Mouse (Mus musculus) c-Kit-positive CD71-negative TER-119-negative erythroid progenitor cells, embryonic 14.5 days (primary cell): ENCODE data around the gene Fam122b.
"Not testable (repeated sequence)": the region's sequence is repeated elsewhere in the genome, so short reads cannot be mapped to it uniquely, and the experiment has no call there.

Experiments used
- DNase-seq: peaks from one replicate; pipeline ENCODE4 v3.0.0-alpha.2; 2013; ENCODE audit warnings: low read depth

Fam122b gene

GRCm38 (mm10) chrX:53269289-53270062 lies at the start of gene Fam122b:
Gene Fam122b, minus strand, starts transcription at chrX:53269805.
- peak; percentile 83 for DNase-seq

GRCm38 (mm10) chrX:53287924-53288323 lies 18.3 kb upstream of the Fam122b start:
- DNase-seq = no peak

- DNase-seq = no peak
Measured at GRCm38 (mm10) chrX:53273124-53273523, 3.5 kb upstream of the Fam122b start, which contains the start of gene Fam122c. Gene Fam122c, plus strand, starts transcription at chrX:53273424.

- DNase-seq = not testable (repeated sequence)
Measured at GRCm38 (mm10) chrX:53271628-53272027, 2.0 kb upstream of the Fam122b start.

GRCm38 (mm10) chrX:53270063-53270432 lies 443 bp upstream of the Fam122b start:
- no peak for DNase-seq

- DNase-seq = no peak
Measured at GRCm38 (mm10) chrX:53268856-53269255, 749 bp downstream of the Fam122b start.

- DNase-seq = no peak
Measured at GRCm38 (mm10) chrX:53266186-53266585, 3.4 kb downstream of the Fam122b start.

- DNase-seq = no peak
Measured at GRCm38 (mm10) chrX:53255195-53255594, 14.4 kb downstream of the Fam122b start.

GRCm38 (mm10) chrX:53240011-53240410 lies 29.6 kb downstream of the Fam122b start, which contains the start of gene Plac1:
Gene Plac1, minus strand, starts transcription at chrX:53240111.
- DNase-seq = no peak

GRCm38 (mm10) chrX:53237971-53238370 lies 31.6 kb downstream of the Fam122b start:
- DNase-seq = no peak

- DNase-seq = no peak
Measured at GRCm38 (mm10) chrX:53236404-53236803, 33.2 kb downstream of the Fam122b start.

- no peak for DNase-seq
Measured at GRCm38 (mm10) chrX:53233689-53234088, 35.9 kb downstream of the Fam122b start.

- no peak for DNase-seq
Measured at GRCm38 (mm10) chrX:53231965-53232364, 37.6 kb downstream of the Fam122b start.

GRCm38 (mm10) chrX:53224353-53224944 lies 45.2 kb downstream of the Fam122b start:
- DNase-seq = no peak

GRCm38 (mm10) chrX:53220855-53221254 lies 48.8 kb downstream of the Fam122b start:
- no peak for DNase-seq

- no peak for DNase-seq
Measured at GRCm38 (mm10) chrX:53214557-53215229, 54.9 kb downstream of the Fam122b start.

- DNase-seq = no peak
Measured at GRCm38 (mm10) chrX:53213838-53214237, 55.8 kb downstream of the Fam122b start.

- DNase-seq = no peak
Measured at GRCm38 (mm10) chrX:53212485-53212884, 57.1 kb downstream of the Fam122b start.

GRCm38 (mm10) chrX:53211756-53212483 lies 57.7 kb downstream of the Fam122b start:
- DNase-seq = no peak

GRCm38 (mm10) chrX:53209431-53209830 lies 60.2 kb downstream of the Fam122b start:
- no peak for DNase-seq

GRCm38 (mm10) chrX:53204690-53205311 lies 64.8 kb downstream of the Fam122b start:
- no peak for DNase-seq

GRCm38 (mm10) chrX:53201616-53202015 lies 68.0 kb downstream of the Fam122b start:
- no peak for DNase-seq
